ENCODE assay signal across 8 mouse cellular contexts in the genomic region with DNA sequence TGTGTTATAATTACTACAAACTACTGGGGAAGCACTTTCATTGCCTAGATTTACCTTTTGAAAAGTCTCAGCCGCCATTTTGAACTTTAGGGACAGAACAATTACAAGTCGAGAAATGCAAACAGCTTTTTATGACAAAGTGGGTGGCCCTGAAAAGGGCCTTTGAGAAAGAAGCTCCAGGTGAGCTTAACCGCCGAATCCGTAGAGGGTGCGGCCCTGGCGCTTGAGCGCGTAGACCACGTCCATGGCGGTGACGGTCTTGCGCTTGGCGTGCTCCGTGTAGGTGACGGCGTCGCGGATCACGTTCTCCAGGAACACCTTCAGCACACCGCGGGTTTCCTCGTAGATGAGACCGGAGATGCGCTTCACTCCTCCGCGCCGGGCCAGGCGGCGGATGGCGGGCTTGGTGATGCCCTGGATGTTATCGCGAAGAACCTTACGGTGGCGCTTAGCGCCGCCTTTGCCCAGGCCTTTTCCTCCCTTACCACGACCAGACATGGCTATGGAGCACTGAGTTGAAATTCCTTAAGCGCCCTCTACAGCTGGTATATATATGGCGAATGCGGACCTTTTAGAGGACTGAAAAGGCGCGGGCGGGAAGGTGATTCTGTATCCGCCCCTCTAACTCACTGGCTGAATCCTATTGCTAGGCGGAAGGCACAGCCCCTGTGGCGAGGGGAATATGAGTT. TPM values are rescaled to one million over a fixed set of nuclear protein-coding genes. Genes with fewer than 3 reads are reported as not detected.
DNase-seq lines count a peak whose midpoint lies in the region; ATAC-seq and TF ChIP-seq lines count a peak whose summit lies in the region.
"Not testable (repeated sequence)": the region's sequence is repeated elsewhere in the genome, so short reads cannot be mapped to it uniquely, and the experiment has no call there.

A gene (minus strand): TSS at position 503 of the 689 bp plus-strand sequence.

- H3K4me1 ChIP-seq in G1E (ENCODE audit: insufficient read depth, low read depth, low read length) = peaks cover 40% of the 10 kb centered on the region
- H3K4me1 ChIP-seq in forebrain, embryonic 16.5 days (replicated peaks; ENCODE audit: control insufficient read depth, insufficient read depth, low read length) = peaks cover 15% of the 10 kb centered on the region
- H3K4me1 ChIP-seq in lung, adult 2 months (ENCODE audit: control insufficient read depth, insufficient read depth, low read length) = not testable (repeated sequence)
- H3K4me1 ChIP-seq in neural tube, embryonic 15.5 days = peaks cover 25% of the 10 kb centered on the region

- H3K9me3 ChIP-seq in G1E (replicated peaks); forebrain, embryonic 16.5 days (ENCODE audit: control insufficient read depth, low read length); neural tube, embryonic 15.5 days (replicated peaks): not testable (repeated sequence)

- intact Hi-C loops in heart, postnatal 36 days (cut with DNase I) = loop anchor here (2.0 kb wide), 1 partner anchor 18 kb away; no protein-coding TSS in a partner anchor

- not testable (repeated sequence) for H3K36me3 ChIP-seq in G1E (replicated peaks); forebrain, embryonic 16.5 days (ENCODE audit: control insufficient read depth, insufficient read depth); neural tube, embryonic 15.5 days

- peak within 1 kb of the TSS; percentile 81 for H3K27ac ChIP-seq in forebrain, embryonic 16.5 days (ENCODE audit: low read length)
- peak within 1 kb of the TSS; percentile 85 for H3K27ac ChIP-seq in layer of hippocampus, adult 2 months
- peak within 1 kb of the TSS; percentile 90 for H3K27ac ChIP-seq in neural tube, embryonic 15.5 days (replicated peaks)

- under 1% methylated on average over 47 of the region's 47 CpGs for WGBS in forebrain, embryonic 16.5 days
- WGBS in lung, adult 2 months = under 1% methylated on average over 47 of the region's 47 CpGs
- WGBS in neural tube, embryonic 15.5 days = under 1% methylated on average over 47 of the region's 47 CpGs

- not testable (repeated sequence) for TF ChIP-seq CTCF in G1E (IDR thresholded peaks at IDR 0.05; ENCODE audit: low read depth, low read length)
- TF ChIP-seq CTCF in layer of hippocampus, adult 2 months (conservative IDR thresholded peaks at IDR 0.05) = peak; percentile 68
- TF ChIP-seq CTCF in lung, adult 2 months (IDR thresholded peaks at IDR 0.05; ENCODE audit: insufficient read depth, low read length) = 0 out of 2 replicates have a peak, but pooled peaks have one; percentile 12

- TF ChIP-seq POLR2A in lung, adult 2 months (IDR thresholded peaks at IDR 0.05; ENCODE audit: borderline replicate concordance, extremely low read depth, low read depth, low read length) = peak; percentile 81; the same call in 1 of the 2 replicates

- ATAC-seq in G1E (ENCODE audit: extremely low read depth, insufficient number of reproducible peaks, low FRiP score, poor library complexity, severe bottlenecking) = peak; percentile 45
- ATAC-seq in forebrain, embryonic 16.5 days = peak; percentile 84
- peak; percentile 90 for ATAC-seq in neural tube, embryonic 15.5 days (ENCODE audit: low FRiP score)

- peak within 1 kb of the TSS; percentile 58 for H3K9ac ChIP-seq in forebrain, embryonic 16.5 days (replicated peaks; ENCODE audit: low read depth, low read length)
- H3K9ac ChIP-seq in neural tube, embryonic 15.5 days (replicated peaks) = peak within 1 kb of the TSS; percentile 51

- not testable (repeated sequence) for H3K27me3 ChIP-seq in G1E (ENCODE audit: insufficient read depth, low read length); forebrain, embryonic 16.5 days (replicated peaks; ENCODE audit: control insufficient read depth, insufficient read depth, low read length); neural tube, embryonic 15.5 days (replicated peaks)

- DNase-seq in G1E (ENCODE audit: low spot score) = peak; percentile 20
- DNase-seq in cerebellum, adult 18-20 months = peak; percentile 85 to 89
- peak; percentile 75 to 76 for DNase-seq in heart, postnatal 36 days
- DNase-seq in layer of hippocampus, adult 2 months (ENCODE audit: low spot score in 2 of 2) = peak; percentile 88 to 94
- DNase-seq in lung, adult 2 months = peak; percentile 74
- peak; percentile 81 for DNase-seq in testis, postnatal 10 days (ENCODE audit: low spot score)

- H3K4me3 ChIP-seq in G1E (ENCODE audit: low read depth, low read length) = peak within 1 kb of the TSS; percentile 67
- H3K4me3 ChIP-seq in forebrain, embryonic 16.5 days (replicated peaks; ENCODE audit: low read length) = peak within 1 kb of the TSS; percentile 44
- peak within 1 kb of the TSS; percentile 58 for H3K4me3 ChIP-seq in layer of hippocampus, adult 2 months
- H3K4me3 ChIP-seq in lung, adult 2 months (replicated peaks; ENCODE audit: extremely low read depth, low read depth, low read length) = peak within 1 kb of the TSS; percentile 61
- peak within 1 kb of the TSS; percentile 49 for H3K4me3 ChIP-seq in neural tube, embryonic 15.5 days (replicated peaks)

- H3K4me2 ChIP-seq in forebrain, embryonic 16.5 days (ENCODE audit: low read length) = peak within 1 kb of the TSS; percentile 62
- peak within 1 kb of the TSS; percentile 68 for H3K4me2 ChIP-seq in neural tube, embryonic 15.5 days

RNA-seq across cellular contexts. Expression of the gene that starts here (rescaled TPM):
- total RNA-seq in G1E (2014; fragmentation: Nextera tagmentation) (443 and 478 TPM in 2 replicates), G1E (2017) (2,744 and 3,177 TPM in 2 replicates)
- 8.0 and 49.6 TPM in 2 replicates for polyA plus RNA-seq in G1E (2012)
- not detected in 2 replicates for polyA plus RNA-seq in forebrain, embryonic 16.5 days (2015; fragmentation: Nextera tagmentation; extraction: Ambion mirVana)
- total RNA-seq in heart, postnatal 36 days (2021) = 10 to 100 TPM; 37.7 to 40.9 TPM
- total RNA-seq in layer of hippocampus, adult 2 months (2021) = 100 to 1,000 TPM; 150 to 167 TPM
- 1.4 and 1.8 TPM in 2 replicates for polyA plus RNA-seq in lung, adult 2 months (2012; rRNA removed)
- polyA plus RNA-seq in neural tube, embryonic 15.5 days (2015; fragmentation: Nextera tagmentation; extraction: Ambion mirVana) = not detected in 2 replicates

Comparison
In these comparisons a context has a peak if more than half of its experiments do, and no peak if none do; other contexts are left out.
1. Peak in every context shown above with its lines: DNase-seq, ATAC-seq, H3K4me3 ChIP-seq and H3K27ac ChIP-seq.
2. Peak in ATAC-seq, H3K4me3 ChIP-seq, H3K27ac ChIP-seq, H3K9ac ChIP-seq and H3K4me2 ChIP-seq in forebrain, embryonic 16.5 days; RNA of the gene not detected or under 1 TPM.
3. Peak in ATAC-seq, H3K4me3 ChIP-seq, H3K27ac ChIP-seq, H3K9ac ChIP-seq and H3K4me2 ChIP-seq in neural tube, embryonic 15.5 days; RNA of the gene not detected or under 1 TPM.
4. DNase-seq: peak in every context shown above with its lines; median percentile 91 in layer of hippocampus, adult 2 months; 87 in cerebellum, adult 18-20 months; 81 in testis, postnatal 10 days; 76 in heart, postnatal 36 days; 74 in lung, adult 2 months; 20 in G1E.